Mouse (Mus musculus) limb, embryonic 10.5 days (tissue): ENCODE results near the gene Coq4. TPM values are rescaled to one million over a fixed set of nuclear protein-coding genes. Genes with fewer than 3 reads are reported as not detected.
A peak's percentile ranks its signal among the peaks of the same experiment; 100 is the strongest.

ENCODE experiments used
- DNase-seq: peaks from one replicate; pipeline ENCODE4 v3.0.0-alpha.2; 2017; ENCODE audit warnings: low spot score
- H3K27ac ChIP-seq: fragments of 300-500 bp; sonication (generic); 2 replicates; pipeline ENCODE4 v1.5.1; 2016; ENCODE audit warnings: mild to moderate bottlenecking
- H3K27me3 ChIP-seq: fragments of 300-500 bp; sonication (generic); 2 replicates; pipeline ENCODE4 v1.6.1; 2016; ENCODE audit warnings: low read depth, mild to moderate bottlenecking; ENCODE audit not compliant: poor library complexity, severe bottlenecking
- H3K36me3 ChIP-seq: fragments of 300-500 bp; sonication (generic); 2 replicates; pipeline ENCODE4 v1.6.1; 2016; ENCODE audit warnings: mild to moderate bottlenecking, moderate library complexity
- H3K4me1 ChIP-seq: fragments of 300-500 bp; sonication (generic); 2 replicates; pipeline ENCODE4 v1.6.1; 2016
- H3K4me3 ChIP-seq: fragments of 300-500 bp; sonication (generic); 2 replicates; pipeline ENCODE4 v1.5.1; 2016; ENCODE audit warnings: mild to moderate bottlenecking, moderate library complexity
- H3K9me3 ChIP-seq: fragments of 300-500 bp; sonication (generic); replicated peaks from 2 replicates; pipeline ENCODE4 v1.6.1; 2016; ENCODE audit warnings: mild to moderate bottlenecking
- WGBS: fragments of 180-500 bp; shearing (Covaris S2); methylation state at CpG from one replicate; pipeline ENCODE4 v1.1.7; 2016; 5-methylcytosine and 5-hydroxymethylcytosine counted together
- polyA plus RNA-seq: library from polyadenylated mRNA; unstranded; fragments of >200 nt; fragmentation: Nextera tagmentation; extraction: Ambion mirVana; gene quantifications from 2 replicates; pipeline ENCODE4 v1.2.1, GENCODE M21; 2016

The Coq4 gene
- polyA plus RNA-seq, 1 experiment from 2014 or later, result 45.5 TPM

GRCm38 (mm10) chr2:29815678-29816371 is 28.5 kb downstream of the Coq4 start:
- H3K27ac ChIP-seq, result no peak overlapping the region
- no peaks in the 10 kb centered on the region for H3K27me3 ChIP-seq
- H3K4me1 ChIP-seq, result peaks cover 21% of the 10 kb centered on the region
- WGBS, result 81% methylated on average over 11 of the region's 11 CpGs
- no peak for DNase-seq
- H3K9me3 ChIP-seq, result no peaks in the 10 kb centered on the region
- H3K4me3 ChIP-seq, result no peak overlapping the region
- H3K36me3 ChIP-seq, result peaks cover 62% of the 10 kb centered on the region

- DNase-seq, result peak; percentile 91
- no peaks in the 10 kb centered on the region for H3K27me3 ChIP-seq
- 33% methylated on average over 8 of the region's 8 CpGs for WGBS
- H3K4me1 ChIP-seq, result peaks cover 24% of the 10 kb centered on the region
- H3K27ac ChIP-seq, result no peak overlapping the region
- no peaks in the 10 kb centered on the region for H3K9me3 ChIP-seq
- peaks cover 44% of the 10 kb centered on the region for H3K36me3 ChIP-seq
- peak overlapping the region; percentile 1; the same call in 1 of the 2 replicates for H3K4me3 ChIP-seq
Measured at GRCm38 (mm10) chr2:29817426-29818232, 30.3 kb downstream of the Coq4 start.

GRCm38 (mm10) chr2:29819363-29819762 is 32.1 kb downstream of the Coq4 start:
- Histone ChIP-seq H3K9me3 (no peaks in the 10 kb centered on the region), H3K27me3 (no peaks in the 10 kb centered on the region), H3K36me3 (peaks cover 27% of the 10 kb centered on the region), H3K4me1 (peaks cover 24% of the 10 kb centered on the region), H3K4me3 (peak overlapping the region; percentile 60; the same call in 1 of the 2 replicates), H3K27ac (peak overlapping the region; percentile 97)
- DNase-seq, result no peak
- WGBS, result 20% methylated on average over 2 of the region's 2 CpGs

GRCm38 (mm10) chr2:29820025-29820817 is 32.9 kb downstream of the Coq4 start, which contains the start of gene Urm1:
Gene Urm1 (plus strand): TSS chr2:29820075.
- Histone ChIP-seq H3K36me3 (peaks cover 19% of the 10 kb centered on the region), H3K27ac (peak within 1 kb of the TSS; percentile 97), H3K9me3 (no peaks in the 10 kb centered on the region), H3K27me3 (no peaks in the 10 kb centered on the region), H3K4me1 (peaks cover 24% of the 10 kb centered on the region), H3K4me3 (peak within 1 kb of the TSS; percentile 60)
- under 1% methylated on average over 35 of the region's 35 CpGs for WGBS
- DNase-seq, result peak; percentile 87

GRCm38 (mm10) chr2:29826318-29826925 is 39.1 kb downstream of the Coq4 start:
- no peak for DNase-seq
- Histone ChIP-seq H3K4me1 (peaks cover 18% of the 10 kb centered on the region), H3K4me3 (peak overlapping the region; percentile 92), H3K9me3 (no peaks in the 10 kb centered on the region), H3K27ac (peak overlapping the region; percentile 90), H3K27me3 (no peaks in the 10 kb centered on the region), H3K36me3 (peaks cover 13% of the 10 kb centered on the region; the same call in 1 of the 2 replicates)
- WGBS, result 15% methylated on average over 11 of the region's 11 CpGs

GRCm38 (mm10) chr2:29826926-29827708 is 39.8 kb downstream of the Coq4 start:
- H3K9me3 ChIP-seq, result no peaks in the 10 kb centered on the region
- no peaks in the 10 kb centered on the region for H3K27me3 ChIP-seq
- peak overlapping the region; percentile 90 for H3K27ac ChIP-seq
- H3K4me3 ChIP-seq, result peak overlapping the region; percentile 92
- peaks cover 18% of the 10 kb centered on the region for H3K4me1 ChIP-seq
- peak; percentile 98 for DNase-seq
- under 1% methylated on average over 48 of the region's 48 CpGs for WGBS
- H3K36me3 ChIP-seq, result peaks cover 18% of the 10 kb centered on the region; the same call in 1 of the 2 replicates

GRCm38 (mm10) chr2:29827709-29828024 is 40.4 kb downstream of the Coq4 start:
- no peak for DNase-seq

GRCm38 (mm10) chr2:29831106-29831505 is 43.8 kb downstream of the Coq4 start:
- H3K9me3 ChIP-seq, result no peaks in the 10 kb centered on the region
- no peaks in the 10 kb centered on the region for H3K27me3 ChIP-seq
- no peak overlapping the region for H3K27ac ChIP-seq
- peaks cover 50% of the 10 kb centered on the region for H3K36me3 ChIP-seq
- H3K4me1 ChIP-seq, result peaks cover 16% of the 10 kb centered on the region
- no peak overlapping the region for H3K4me3 ChIP-seq
- DNase-seq, result no peak
- WGBS, result 91% methylated on average over 4 of the region's 4 CpGs

More at GRCm38 (mm10) chr2:29827709-29828024, 40.4 kb downstream of the Coq4 start:
- Histone ChIP-seq H3K9me3 (no peaks in the 10 kb centered on the region), H3K27me3 (no peaks in the 10 kb centered on the region), H3K4me3 (peak overlapping the region; percentile 92), H3K36me3 (peaks cover 20% of the 10 kb centered on the region), H3K27ac (peak overlapping the region; percentile 90), H3K4me1 (peaks cover 18% of the 10 kb centered on the region)
- 2% methylated on average over 12 of the region's 12 CpGs for WGBS

- WGBS, result 93% methylated on average over 5 of the region's 5 CpGs
- Histone ChIP-seq H3K4me1 (no peaks in the 10 kb centered on the region), H3K27ac (no peak overlapping the region), H3K4me3 (no peak overlapping the region), H3K9me3 (no peaks in the 10 kb centered on the region), H3K27me3 (no peaks in the 10 kb centered on the region), H3K36me3 (peaks cover 73% of the 10 kb centered on the region)
- no peak for DNase-seq
Measured at GRCm38 (mm10) chr2:29833796-29834195, 46.5 kb downstream of the Coq4 start.

- WGBS, result 65% methylated on average over 2 of the region's 2 CpGs
- no peak overlapping the region for H3K27ac ChIP-seq
- H3K27me3 ChIP-seq, result no peaks in the 10 kb centered on the region
Measured at GRCm38 (mm10) chr2:29835391-29835899, 48.2 kb downstream of the Coq4 start.

GRCm38 (mm10) chr2:29839460-29839859 is 52.2 kb downstream of the Coq4 start:
- Histone ChIP-seq H3K27me3 (peaks cover 27% of the 10 kb centered on the region), H3K4me3 (no peak overlapping the region), H3K9me3 (no peaks in the 10 kb centered on the region), H3K4me1 (no peaks in the 10 kb centered on the region), H3K27ac (no peak overlapping the region), H3K36me3 (peaks cover 94% of the 10 kb centered on the region)
- WGBS, result 52% methylated on average over 4 of the region's 4 CpGs
- no peak for DNase-seq

More at GRCm38 (mm10) chr2:29835391-29835899, 48.2 kb downstream of the Coq4 start:
- Histone ChIP-seq H3K4me3 (no peak overlapping the region), H3K4me1 (no peaks in the 10 kb centered on the region), H3K9me3 (no peaks in the 10 kb centered on the region), H3K36me3 (peaks cover 84% of the 10 kb centered on the region)
- no peak for DNase-seq
